Mouse (Mus musculus) embryo, embryonic 10 days (tissue): ENCODE measurements around the gene Rhbdd1.
A peak's percentile ranks its signal among the peaks of the same experiment; 100 is the strongest.

Source experiments
- DNase-seq: peaks from one replicate; pipeline ENCODE4 v3.0.0-alpha.2; 2015; ENCODE audit warnings: low spot score

The Rhbdd1 gene

GRCm38 (mm10) chr1:82291151-82291797 lies 25.0 kb upstream of the Rhbdd1 start, which contains the start of gene Irs1:
TSS of gene Irs1 (minus strand) at chr1:82291416.
- DNase-seq, result peak; percentile 90

- DNase-seq, result peak; percentile 18
These were observed 24.1 kb upstream of the Rhbdd1 start for GRCm38 (mm10) chr1:82291930-82292712.

DNA sequence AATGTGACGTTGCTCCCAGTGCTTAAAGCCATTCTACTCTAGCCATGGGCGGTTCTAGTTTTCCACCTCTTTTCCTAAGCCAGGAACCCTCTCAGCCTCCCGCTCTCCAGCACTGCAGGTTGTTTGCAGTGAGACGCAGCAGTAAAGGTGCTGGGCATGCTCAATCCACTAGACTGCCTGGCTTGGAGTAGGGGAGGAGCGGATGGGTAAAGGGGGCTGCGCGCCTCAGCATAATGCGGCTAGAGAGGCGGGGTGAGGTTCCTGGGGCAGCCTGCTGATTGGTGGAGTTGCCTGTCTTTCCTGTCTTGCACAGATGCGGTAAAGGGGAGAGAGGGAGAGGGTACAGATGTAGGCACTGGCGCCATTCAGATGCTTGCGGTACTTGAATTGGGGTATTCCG lies 23.5 kb upstream of the Rhbdd1 start:
- peak; percentile 92 for DNase-seq

DNA sequence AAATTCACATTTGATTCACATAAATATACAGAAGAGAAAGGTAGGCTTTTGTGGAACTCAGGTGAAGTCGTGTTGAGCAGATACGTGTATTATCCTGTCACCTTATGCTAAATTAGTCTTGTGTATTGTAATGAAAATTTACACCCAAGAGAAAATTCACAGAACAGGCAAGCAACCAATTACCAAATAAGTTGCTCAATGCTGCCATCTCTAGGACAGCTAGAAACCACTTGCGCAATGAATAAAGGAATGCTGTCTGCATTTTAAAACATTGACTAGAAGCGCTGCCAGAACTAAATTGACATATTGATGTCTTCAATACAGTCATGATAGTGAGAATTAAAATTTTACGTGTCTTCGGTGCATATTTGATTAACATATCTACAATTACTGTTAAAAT lies 22.1 kb upstream of the Rhbdd1 start:
- DNase-seq, result peak; percentile 87

DNA sequence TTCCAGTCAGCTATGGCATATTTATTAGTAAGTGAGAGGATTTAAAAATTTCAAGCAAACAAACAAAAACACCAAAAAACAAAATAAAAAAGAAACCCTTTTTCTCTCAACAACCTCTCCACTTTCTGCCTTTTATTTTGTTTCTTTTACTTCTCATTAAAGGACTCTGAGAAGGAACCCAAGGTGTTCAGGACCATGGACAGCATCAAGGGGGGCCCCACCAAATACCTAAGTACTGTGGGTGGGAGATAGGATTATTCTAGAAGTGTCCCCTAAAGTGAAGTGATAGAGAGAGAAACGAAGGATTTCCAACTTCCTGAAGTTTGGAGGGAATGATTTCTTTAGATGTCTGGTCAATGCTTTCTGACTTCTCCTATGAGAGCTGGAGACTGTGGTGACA lies 17.7 kb upstream of the Rhbdd1 start:
- peak; percentile 38 for DNase-seq

DNA sequence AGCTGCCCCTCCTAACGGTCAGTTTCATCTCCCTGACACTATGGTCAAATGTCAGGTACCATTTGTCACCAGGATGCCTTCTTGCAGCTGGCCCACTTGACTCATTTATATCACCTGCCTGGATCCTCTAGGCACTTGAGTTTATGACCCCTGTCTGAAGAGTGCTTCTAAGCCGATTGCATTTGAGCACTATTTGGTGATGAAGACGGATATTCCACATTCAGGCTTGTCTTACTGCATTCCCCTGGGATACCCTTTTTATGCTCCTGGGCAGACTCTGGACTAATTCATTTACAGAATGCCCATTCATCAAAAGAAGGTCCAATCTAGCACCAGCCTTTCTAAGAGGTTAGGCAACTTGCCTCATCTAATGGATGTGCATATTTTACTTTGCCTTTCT lies 11.8 kb upstream of the Rhbdd1 start:
- peak; percentile 33 for DNase-seq

- no peak for DNase-seq
These were observed 484 bp downstream of the Rhbdd1 start for GRCm38 (mm10) chr1:82316746-82317126.

DNA sequence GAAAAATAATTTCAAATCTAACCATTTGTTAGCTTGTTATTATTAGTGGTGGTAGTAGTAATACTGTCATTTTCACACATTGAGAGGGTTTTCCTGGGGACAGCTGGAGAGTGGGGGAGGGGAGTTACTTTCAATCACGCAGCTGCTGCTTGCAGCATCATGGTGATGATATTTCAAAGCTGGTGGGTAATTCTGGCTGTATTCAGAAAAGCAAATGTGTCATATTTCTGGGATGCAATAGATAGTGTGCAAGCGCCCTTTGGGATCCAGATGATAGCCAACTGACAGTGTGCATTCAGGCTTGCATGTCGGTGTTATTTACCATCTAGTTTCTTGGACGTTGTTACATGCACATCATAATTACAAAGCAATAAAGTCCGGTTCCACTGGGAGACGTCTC lies 4.2 kb downstream of the Rhbdd1 start:
- DNase-seq, result no peak

DNA sequence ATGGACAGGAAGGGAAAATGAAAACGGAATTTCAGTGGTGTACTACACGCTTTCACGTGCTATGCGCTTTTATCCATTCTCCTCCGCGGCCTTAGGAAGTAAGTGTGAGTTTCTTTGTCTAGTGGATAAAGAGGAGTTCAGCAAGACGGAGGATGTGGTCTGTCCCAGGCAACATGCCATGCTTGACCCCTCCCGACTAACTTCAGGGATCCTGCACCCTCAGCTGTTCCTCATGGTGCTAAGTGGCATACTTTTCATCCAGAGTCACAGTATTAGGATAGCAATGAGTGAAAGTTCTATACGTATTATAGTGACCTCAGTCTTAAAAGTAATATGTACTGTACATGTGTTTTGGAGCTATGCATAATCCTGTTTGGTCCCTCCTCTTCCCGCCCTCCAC lies 4.6 kb downstream of the Rhbdd1 start:
- no peak for DNase-seq

DNA sequence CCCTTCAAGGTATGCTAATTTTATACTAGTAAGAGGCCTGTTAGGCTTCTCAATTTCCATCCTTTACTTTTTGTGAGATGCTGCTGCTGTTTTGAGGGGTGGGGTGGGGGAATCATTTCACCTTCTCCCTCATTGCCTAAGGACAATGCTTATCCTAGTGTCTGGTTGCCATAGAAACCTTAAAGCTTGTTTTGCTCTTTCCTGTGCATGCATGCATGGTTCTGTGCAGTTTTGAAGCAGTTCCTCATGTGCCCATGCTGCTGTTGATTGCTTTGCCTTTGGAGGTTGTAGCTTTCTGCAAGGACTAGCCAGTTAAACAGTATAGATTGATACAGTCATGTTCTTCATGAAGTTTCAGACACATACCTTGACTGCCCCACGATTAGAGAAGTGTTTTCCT lies 5.2 kb downstream of the Rhbdd1 start:
- peak; percentile 36 for DNase-seq

GRCm38 (mm10) chr1:82324131-82324785 lies 8.0 kb downstream of the Rhbdd1 start:
- no peak for DNase-seq

DNA sequence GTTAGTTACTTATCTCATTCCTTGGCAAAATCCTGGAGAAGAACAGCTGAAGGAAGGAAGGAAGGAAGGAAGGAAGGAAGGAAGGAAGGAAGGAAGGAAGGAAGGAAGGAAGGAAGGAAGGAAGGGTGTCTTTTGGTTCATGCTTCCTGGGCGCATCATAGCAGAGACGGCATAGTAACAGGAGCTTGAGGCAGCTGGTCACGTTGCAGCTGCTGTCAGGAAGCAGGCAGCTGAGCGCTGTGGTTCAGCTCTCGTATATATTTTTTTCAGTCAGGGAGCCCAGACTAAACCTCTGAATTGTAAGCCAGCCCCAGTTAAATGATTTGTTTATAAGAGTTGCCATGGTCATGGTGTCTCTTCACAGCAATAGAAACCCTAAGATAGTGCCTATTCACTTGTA lies 9.9 kb downstream of the Rhbdd1 start:
- no peak for DNase-seq

- DNase-seq, result no peak
These were observed 12.0 kb downstream of the Rhbdd1 start for GRCm38 (mm10) chr1:82328033-82328775.

DNA sequence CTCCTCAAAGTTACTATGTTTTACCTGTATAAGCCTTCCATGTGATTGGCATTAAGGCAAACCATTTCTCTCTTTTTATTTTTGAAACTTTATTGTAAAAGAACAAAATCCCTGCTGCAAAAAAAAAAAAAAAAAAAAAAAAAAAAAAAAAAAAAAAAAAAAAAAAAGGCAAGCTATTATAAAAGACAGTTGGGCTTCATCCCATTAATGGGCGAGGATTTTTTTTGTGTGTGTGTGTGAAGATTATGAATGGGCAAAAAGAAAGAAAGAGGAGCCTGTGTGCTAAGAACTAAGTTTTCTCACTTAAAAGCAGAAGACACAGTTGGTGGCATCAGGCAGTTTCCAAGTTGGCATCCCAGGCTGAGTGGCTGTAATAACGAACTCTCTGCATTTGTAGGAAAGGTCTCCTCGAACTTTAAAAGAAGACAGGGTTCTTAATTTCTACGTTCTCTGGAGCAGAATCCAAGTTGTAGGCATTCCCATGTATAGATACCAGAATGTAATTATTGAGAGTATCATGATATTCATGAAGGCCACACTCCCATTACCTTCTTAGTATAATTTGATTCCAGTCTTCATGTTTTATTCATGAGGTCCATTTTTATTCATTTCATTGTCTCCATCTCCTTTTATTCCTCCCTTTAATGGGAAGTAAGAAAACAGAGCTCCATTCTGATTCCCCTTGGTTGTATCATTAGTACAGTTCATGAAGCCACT lies 13.1 kb downstream of the Rhbdd1 start:
- DNase-seq, result no peak

DNA sequence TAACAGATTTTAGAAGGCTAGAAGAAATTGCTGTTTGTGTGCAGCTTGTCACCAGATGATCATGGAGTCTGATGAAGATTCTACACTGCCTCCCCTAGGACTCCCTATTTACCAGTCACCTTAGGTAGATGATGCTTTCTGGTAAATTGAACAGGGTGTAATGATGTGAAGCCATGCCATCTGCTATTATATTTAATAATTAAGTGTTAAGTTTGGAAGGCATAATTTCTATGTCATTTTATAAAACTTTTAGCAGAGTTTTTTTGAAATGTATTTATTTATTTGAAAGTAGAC lies 13.6 kb downstream of the Rhbdd1 start:
- DNase-seq, result no peak

DNA sequence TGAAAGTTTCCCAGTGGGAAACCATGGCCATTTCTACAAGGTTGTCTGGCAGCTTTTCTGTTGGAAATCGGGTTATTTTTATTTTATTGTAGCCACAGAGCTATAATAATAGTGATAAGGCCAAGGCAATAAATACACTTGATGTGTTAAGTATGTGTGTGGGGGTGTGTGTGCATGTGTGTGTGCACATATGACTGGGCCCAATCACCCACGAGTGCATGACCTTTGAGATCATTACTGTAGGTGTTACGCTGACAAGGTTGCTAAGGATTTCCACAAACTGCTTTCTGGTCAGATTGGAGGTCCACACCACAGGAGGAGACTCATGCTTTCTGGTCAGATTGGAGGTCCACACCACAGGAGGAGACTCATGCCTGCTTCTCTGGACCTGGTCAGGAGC lies 18.3 kb downstream of the Rhbdd1 start:
- DNase-seq, result no peak

DNA sequence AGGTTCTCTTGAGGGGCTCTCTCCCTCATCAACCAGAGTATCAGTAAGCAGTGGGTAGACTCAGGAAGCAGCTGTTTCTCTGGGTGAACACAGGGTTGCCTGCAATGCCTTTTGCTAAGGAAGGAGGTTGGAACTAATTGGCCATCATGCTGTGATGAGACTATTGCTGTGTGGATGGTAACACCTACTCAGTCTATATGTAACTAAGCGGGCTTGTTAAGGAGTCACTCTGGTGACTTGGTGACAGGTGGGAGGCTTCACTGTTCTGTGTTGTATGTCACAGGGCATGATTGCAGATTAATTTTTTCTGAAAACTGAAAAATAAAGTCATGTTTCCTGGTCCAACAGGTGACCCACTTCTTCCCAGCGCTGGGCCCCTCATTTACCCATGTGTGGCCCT lies 36.8 kb downstream of the Rhbdd1 start:
- DNase-seq, result no peak

DNA sequence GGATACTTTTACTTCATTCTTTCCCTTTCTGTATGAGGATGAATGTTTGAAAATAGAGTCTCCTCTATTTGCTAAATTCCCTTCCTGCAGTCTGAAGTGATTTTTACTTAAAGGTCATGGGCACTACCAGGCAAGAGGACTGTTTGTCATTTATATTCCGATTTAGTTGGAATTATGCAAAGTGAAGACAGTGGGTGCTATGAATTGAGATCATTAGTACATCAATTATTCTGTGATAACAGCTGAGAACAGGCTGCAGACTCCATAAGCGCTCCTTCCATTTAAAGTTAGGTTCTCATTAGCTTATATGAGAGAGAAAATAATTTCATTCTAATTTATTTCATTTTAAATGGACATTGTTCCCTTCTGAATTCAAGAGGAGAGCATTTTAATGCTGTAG lies 37.5 kb downstream of the Rhbdd1 start:
- DNase-seq, result no peak

GRCm38 (mm10) chr1:82358871-82359647 lies 42.8 kb downstream of the Rhbdd1 start:
- peak; percentile 11 for DNase-seq

DNA sequence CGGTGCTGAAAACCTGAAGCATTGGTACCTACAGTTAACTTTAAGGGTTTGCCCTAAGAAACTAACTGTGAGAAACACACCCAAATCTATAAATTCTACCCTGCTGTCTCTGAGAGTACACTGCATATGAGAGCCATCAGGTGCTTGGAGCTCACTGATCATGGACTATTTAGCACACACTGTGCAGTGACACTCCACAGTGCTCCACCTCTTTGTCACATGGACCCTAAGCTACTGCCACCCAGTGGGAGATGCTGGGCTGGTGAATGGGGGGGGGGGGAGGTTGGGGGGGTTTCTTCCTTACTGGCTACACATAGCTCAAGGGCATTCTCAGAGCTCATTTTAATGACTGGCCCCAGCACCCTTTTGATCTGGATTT lies 43.4 kb downstream of the Rhbdd1 start:
- no peak for DNase-seq

DNA sequence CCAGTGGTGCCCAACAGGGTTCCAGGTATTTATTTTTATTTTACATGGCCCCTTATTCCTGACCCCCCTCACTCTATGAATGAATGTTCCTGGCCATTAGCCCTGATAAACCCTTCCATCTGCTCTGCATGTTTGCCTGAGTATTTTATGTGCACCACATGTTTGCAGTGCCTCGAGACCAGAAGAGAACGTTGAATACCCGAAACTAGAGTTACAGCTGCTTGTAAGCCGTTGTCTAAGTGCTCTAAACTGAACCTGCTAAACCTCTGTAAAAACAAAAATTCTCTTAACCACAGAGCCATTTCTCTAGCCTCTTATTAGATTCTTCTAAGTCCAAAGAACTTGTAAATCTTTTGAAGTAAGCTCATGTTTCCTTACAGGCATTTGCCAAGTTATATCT lies 45.0 kb downstream of the Rhbdd1 start:
- no peak for DNase-seq
